Mouse (Mus musculus) heart, postnatal 0 days (tissue): ENCODE measurements around the gene Larp1.

Source experiments
- CTCF ChIP-seq: IDR thresholded peaks from 2 replicates; pipeline ENCODE4 v1.5.1; 2016; ENCODE audit warnings: antibody characterized with exemption, control low read depth, low read depth
- EP300 ChIP-seq: IDR thresholded peaks from 2 replicates; pipeline ENCODE4 v1.6.1; 2016; ENCODE audit warnings: antibody characterized with exemption, low read depth

- no peak for TF ChIP-seq CTCF
- TF ChIP-seq EP300, result no peak
Measured at GRCm38 (mm10) chr11:57986861-57987260, 22.0 kb upstream of the Larp1 start.
